Mouse (Mus musculus): ENCODE data around the gene Crim1.

DNA sequence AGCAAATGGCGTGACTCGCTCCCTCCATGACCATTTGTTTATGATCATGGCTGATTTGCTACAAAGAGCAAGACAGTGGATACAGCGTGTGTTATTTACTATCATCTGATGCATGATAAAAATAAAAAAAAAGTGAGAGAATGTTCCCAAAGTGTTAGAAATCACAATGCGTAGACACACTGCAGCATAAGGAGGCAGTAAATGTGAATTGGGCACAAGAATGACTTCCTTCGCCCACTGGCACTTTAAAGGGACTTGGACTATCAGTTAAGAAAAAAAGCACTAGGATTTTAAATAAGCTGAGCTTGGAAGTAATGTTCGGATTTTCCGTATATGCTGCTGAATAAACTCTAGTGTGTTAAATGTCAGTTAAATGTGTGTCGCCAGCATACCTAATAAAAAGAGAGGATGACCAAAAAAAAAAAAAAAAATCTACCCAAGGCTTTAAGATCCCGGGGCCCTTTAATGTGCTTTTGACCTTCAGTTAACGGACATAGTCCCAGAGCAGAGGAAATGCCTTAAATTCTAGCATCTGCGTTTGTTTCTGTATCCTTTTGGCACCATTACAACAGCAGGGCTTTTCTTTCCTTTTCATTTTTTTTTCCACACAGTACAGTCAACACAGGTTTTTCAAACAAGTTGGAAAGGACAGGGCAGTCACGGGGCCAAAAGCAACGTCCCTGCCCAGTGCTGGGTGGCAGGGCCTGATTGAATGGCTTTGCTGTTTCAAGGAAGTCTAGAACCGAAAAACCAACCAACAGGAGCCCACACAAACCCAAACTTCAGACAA lies 50.3 kb downstream of the Crim1 start:
- no peak for TF ChIP-seq POLR2A (IDR thresholded peaks at IDR 0.05; ENCODE audit: insufficient read length, low read depth)
- no peak for TF ChIP-seq TCF3 (IDR thresholded peaks at IDR 0.05; ENCODE audit: insufficient read length, low read depth)
- TF ChIP-seq POLR2AphosphoS2 (IDR thresholded peaks at IDR 0.05; ENCODE audit: insufficient read length, low read depth), result no peak
- no peak for TF ChIP-seq USF1 (IDR thresholded peaks at IDR 0.05; ENCODE audit: low read depth)
- no peak for TF ChIP-seq MAX (IDR thresholded peaks at IDR 0.05; ENCODE audit: low read depth)
